Mouse (Mus musculus) MN1 (cell line): ENCODE measurements around the gene Vkorc1.
"Not testable (repeated sequence)": the region's sequence is repeated elsewhere in the genome, so short reads cannot be mapped to it uniquely, and the experiment has no call there.

ENCODE experiments used
- DNase-seq: peaks from one replicate; pipeline ENCODE4 v3.0.0-alpha.2; 2016; ENCODE audit warnings: low spot score

Gene Vkorc1

DNA sequence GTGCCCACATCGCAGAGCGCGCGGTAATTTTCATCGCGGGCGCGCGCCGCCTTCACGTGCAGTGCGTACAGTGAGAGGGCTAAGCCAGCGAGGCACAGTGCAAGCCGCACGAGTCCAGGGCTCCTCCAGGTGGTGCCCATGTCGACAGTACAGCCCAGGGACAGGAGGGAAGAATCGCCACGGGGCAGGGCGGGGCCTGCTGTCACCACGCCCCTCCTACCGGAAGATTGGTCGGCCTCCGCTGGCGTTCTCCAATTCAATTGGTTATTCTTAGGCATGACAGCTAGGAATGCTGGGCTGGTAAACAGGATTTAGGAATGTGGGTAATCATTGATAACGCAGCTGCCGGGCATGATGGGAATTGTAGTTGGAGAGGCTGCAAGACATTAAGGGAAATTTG is at the start of gene Vkorc1, which contains the start of gene Gm21974:
TSS of gene Vkorc1 (minus strand) at position 176 of the 400 bp plus-strand sequence.
TSS of gene Gm21974 (minus strand) at position 13 of the 400 bp plus-strand sequence.
- DNase-seq: peak; percentile 96

DNA sequence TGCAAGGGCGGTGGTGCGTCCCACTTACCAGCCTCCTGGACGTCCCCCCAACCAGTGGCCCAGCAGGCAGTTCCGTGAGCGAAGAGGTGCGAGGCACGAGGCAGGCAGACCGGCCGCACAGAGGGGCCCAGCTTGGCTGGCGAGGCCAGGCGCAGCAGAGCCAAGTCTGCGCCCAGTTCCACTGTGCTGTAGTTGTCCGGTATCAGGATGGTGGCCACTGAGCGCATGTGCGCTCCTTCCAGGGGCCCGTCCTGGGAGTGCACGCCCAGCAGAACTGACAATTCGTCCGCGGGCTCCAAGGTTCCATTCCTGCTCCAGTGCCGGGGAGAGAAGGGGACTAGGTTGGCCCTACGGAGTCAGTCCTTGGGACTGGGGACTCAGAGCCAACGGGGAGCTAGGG is 49.2 kb upstream of the Vkorc1 start:
- DNase-seq: no peak

DNA sequence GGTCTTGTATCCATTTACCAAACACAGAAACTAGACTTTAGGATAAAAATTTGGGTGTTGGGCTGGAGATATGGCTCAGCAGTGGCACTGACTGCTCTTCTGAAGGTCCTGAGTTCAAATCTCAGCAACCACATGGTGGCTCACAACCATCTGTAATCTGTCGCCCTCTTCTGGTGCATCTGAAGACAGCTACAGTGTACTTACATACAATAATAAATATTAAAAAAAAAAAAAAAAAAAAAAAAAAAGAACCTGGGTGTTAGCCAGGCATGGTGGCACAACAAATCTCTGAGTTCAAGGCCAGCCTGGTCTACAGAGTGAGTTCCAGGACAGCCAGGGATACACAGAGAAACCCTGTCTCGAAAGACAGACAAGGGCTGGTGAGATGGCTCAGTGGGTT is 46.7 kb upstream of the Vkorc1 start:
- DNase-seq: not testable (repeated sequence)

DNA sequence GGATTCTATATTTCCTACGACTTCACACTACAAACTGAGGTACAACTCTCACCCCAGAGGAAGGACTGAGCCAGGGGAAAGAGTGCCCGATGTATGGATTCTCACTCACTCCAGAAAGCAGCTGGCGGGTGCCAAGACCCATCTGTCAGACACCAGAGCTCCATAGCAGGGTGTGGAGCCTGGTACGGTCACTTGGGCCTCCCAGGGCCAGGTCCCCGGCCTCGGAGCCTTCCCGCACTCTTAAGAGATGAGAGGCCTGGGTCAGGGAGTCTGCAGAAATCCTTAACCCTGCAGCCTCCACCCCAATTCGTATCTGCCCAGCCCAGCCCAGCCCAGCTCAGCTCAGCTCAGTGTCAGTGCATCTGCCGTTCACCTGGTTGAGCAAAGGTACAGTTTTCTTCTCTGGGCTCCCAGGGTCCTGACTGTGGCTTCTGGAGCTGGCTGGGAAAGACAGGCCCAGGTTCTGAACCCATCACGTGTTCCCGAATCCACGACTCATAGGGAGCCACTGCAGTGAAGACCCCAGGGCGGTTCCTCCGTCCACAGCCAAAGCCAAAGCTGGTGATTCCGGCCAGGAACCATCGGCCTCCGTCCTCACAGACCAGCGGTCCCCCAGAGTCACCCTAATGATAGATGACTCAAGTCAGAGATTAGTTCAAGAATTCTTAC is 40.9 kb upstream of the Vkorc1 start:
- DNase-seq: no peak

DNA sequence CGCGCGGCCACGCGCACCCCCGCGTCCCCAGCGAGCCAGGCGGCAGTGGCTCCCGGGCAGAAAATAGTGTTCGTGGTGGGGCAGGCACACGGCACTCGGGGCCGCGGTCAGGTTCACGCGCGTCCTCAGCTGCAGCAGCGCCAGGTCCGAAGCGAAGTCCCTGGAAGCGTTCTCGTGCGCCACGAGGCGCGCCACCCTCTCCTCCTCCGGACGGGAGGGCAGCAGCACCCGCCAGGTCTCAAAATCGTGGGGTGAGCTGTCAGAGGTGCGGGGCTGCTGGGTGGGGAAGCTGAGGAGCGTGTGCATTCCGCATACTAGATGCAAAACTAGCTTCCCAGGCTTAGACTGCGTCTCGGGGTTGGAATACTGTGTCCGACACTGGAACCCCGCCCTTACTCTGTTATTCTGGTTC is 40.3 kb upstream of the Vkorc1 start:
- no peak for DNase-seq

DNA sequence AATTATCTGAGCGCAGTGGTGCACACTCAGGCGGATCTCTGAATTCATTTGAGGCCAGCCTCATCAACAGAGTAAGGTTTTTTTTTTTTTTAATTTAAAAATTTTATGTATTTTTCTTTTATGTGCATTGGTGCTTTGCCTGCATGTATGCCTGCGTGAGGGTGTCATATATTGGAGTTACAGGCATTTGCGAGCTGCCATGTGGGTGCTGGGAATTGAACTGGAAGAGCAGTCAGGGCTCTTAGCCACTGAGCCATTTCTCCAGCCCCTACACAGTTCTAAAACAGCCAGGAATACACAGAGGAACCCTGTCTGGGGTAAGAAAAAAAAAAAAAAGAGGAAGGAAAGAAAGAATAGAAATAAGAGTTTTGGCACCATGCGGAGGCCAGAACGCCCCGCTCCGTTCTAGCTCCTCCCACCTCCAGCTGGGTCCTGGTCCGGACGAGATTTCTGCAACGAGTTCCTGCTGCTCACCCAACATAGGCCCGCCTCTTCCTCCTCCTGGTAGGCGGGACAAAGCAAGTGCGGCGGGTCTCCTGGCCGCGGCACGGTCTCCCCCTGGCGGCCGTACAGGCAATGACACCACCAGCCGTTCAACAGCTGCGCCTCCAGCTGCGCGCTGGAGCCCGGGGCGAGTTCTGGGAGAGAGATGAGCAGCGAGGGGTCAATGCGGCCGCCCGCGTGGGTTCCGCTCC is 39.8 kb upstream of the Vkorc1 start:
- peak; percentile 97 for DNase-seq

DNA sequence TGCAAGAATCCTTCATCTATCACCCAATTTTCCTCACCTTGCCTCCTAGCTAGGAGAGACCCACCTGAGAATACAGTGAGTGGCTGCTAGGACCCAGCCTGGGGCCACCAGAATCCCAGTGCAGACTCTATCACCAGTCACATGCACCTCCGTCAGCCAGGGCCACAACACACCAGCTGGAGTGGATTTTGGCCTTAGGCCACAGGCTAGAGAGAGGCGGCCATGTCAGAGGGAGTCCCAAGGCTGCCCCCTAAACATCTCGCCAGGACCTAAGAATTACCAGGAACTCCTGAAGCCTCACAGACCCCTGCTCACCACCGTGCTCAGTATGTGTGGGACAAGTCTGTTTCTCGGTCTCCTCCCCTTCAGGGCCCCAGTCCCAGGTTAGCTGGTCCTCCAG is 38.7 kb upstream of the Vkorc1 start:
- DNase-seq: no peak

DNA sequence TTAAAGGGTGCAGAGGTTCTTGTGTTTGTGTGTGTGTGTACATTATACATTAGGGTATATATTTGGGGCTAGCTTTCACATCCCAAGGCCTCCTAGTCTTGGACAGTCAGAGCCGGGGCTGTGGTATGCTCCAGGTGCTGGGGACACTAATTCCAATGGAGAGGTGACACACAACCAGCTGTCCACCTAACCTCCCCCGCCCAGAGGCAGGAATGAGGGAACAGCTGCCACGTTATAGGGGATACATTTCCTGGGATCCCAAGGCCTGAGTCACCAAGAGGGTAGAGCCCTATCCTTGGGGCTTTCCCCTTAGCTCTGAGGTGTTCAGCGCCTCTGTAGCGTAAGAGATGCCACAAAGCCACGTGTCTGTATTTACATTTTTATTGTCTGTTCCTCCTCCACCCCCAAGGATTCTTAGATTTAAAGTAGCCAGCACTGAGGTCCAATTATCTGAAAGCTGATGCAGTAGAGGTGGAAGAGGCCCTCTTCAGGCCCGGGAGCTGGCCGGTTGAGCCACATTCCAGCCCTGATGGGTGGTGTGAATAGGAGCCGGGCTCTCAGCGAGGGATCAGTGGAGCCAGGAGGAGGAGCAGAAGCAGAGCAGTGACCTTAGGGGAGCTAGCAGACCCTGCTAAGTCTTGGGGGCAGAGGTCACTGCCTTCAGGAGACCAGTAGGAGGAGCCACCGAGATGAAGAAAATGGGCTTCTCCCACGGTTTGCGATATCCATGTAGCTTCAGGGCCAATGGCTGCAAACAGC is 37.0 kb upstream of the Vkorc1 start:
- DNase-seq: no peak

DNA sequence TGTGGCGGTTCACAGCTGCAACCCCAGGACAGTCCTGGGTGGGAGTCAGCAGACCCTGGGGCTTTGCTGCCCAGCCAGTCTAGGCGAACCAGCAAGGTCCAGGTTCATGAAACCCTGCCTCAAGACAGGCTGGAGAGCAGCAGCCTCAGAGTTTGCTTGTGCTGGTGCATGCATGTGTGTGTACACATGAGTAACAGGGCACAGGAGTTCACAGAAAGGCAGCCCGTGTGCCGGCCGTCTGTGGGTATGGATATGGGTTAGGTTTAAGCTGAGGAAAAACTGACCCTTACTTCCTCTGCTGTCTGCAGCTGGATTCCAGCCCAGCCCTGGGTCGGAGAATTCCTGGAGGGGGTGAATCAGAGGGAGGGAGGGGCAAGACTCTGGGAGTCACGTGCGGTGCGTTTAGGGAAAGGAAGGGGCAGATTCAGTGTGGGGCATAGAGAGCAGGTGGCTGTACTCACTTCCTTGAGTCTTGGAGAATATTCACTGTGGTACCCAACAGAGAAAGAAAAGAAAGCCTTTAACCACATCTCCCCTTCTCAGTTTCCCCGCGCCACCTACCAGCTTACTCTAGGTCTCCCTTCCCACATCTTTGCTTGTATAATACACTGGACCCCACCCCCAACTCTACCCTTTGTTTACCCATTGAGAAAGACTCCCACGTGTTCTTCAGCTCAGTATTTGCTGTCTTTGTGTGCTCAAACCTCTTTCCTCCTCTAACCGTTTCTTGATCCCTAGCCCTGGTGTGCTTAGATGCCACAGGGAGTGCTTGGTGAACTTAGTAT is 36.1 kb upstream of the Vkorc1 start:
- peak; percentile 46 for DNase-seq

DNA sequence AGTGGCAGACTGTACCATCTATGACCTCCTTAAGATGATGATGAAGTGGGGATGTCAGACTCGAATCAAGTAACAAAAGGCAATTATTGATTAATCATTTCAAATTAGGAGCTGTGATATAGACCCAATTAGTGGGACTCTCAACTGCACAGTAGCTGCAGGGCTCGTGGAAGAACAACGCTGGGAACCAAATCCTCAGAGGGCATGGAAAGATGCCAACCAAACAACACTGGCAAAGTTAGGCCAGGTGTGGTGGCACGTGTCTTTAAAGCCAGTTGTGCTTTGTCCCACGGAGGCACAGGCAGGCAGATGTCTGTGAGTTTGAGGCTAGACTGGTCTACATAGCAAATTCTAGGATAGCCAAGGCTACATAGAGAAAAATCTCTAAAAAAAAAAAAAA is 35.2 kb upstream of the Vkorc1 start:
- no peak for DNase-seq

DNA sequence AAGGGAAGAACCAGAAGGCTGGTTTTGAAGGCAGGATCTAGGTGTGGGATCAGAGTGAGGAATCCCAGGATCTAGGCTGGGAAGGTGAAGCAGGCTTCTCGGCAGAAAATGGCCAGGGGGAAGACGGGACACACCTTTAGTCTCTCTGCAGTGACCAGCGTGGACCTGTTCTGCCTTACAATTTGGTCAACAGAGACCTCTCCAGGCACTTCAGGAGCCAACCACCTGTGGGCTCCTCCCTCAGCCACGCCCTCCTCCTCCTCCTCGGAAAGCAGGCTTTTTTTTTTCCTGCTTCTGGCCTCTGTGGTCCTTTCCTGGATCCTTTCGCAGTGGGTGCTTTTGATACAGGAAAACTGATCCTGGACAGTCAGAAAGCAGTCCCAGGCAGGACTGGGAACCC is 34.5 kb upstream of the Vkorc1 start, which contains the start of gene Prss8:
TSS of gene Prss8 (minus strand) at position 182 of the 400 bp plus-strand sequence.
- DNase-seq: no peak

DNA sequence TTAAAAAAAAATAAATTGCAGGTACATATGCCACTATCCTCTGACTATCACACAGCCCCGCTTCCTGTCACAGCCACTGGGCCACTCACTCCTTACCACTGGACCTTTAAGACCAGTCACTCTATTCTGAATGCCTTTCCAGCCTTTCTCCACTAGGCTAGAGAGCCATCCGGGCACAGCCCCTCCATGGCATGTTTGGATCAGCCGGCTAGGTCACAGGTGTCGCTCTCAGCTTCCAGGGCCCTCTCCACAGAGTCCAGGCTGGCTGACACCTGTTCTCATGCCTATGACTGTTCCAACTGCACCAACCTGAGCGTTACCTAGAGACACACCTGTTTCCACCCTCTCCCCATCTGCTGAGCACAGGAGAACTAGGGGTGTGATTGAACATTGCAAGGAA is 33.2 kb upstream of the Vkorc1 start:
- DNase-seq: no peak

DNA sequence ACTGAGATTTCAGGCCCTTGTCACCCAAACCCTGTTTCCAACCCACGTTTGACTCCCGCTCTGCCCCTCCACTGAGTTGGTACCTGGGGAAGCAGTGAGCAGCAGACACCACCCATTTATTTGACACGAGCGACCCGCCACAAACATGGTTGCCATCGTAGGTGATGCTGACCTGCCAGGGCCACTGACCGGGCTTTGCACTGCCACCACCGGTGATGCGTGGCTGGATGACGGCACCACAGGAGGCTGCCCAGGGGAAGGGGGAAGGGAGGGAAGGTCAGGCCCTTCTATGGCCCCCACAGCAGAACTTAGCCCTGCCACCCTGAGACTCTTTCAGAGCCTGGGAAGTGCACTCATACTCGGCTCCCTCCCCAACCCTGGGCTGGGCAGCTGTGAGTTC is 32.3 kb upstream of the Vkorc1 start:
- no peak for DNase-seq

DNA sequence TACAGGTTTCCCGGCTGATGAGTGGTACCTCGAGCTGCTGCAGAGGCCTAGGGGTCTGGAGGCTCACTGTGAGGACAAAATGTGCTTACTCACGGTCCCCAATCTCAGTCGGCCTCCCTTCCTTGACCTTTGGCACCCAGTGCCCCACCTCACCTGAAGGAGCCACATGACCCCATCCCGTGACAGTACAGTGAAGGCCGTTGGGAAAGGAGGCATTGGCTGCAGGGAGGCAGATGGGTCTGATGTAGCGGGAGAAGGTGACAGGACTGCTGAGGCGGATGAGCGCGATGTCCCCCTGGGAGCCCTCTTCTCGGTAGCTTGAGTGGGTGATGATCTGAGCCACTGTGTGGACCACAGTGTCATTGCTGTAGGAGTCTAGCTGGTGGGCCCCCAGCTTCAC is 31.4 kb upstream of the Vkorc1 start:
- DNase-seq: no peak

DNA sequence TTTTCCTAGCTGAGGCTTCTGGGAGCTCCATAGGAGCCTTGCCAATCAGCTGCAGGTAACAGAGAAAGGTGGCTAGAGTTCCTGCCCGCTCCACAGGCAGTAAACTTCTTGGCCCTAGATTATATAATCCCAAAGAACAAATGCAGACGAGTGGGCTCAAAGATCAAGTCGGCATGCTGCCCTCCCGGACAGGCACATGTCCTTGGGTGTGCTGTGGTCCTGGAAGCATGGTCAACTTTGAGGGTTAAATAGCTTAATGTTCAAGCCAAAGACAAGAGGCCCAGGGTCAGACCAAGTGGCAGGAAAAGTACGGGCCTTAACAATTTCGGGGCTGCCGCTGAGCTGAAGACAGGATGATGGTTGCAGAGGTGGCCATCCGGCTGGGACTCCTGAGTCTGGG is 30.6 kb upstream of the Vkorc1 start:
- no peak for DNase-seq

DNA sequence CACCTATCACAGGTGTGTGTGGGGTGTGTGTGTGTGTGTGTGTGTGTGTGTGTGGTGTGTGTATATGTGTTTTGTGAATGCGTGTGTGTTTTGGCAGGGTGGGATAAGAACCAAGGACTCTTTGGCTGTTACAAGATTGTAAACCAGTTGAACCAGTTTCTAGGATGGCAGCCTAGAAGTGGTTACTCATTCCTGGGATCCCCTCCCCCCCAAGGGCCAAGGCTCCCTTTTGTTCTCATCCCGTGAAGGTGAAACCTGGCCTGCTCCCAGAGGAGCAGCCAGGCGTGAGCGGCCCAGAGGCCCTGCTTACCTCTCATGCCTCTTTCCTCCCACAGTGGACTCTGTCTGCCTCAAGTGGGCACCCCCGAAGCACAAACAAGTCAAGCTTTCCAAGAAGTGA is 29.8 kb upstream of the Vkorc1 start:
- DNase-seq: no peak

DNA sequence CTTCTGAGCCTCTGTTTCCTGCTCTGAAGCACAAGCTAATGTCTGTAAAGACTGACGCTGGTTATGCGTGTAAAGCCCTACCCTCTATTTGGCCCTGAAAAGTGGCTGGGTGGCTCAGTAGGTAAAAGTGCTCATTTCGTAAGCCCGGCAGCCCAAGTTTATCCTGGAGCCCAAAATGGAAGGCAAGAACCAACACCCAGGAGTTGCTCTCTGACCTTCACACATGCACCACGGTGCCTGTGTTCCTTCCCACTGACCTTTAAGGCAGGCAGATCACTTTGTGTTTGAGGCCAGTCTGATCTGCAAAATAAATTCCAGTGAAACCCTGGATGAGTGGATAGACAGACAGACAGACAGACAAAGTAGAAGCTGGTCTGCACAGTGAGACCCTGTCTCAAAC is 28.3 kb upstream of the Vkorc1 start:
- no peak for DNase-seq

DNA sequence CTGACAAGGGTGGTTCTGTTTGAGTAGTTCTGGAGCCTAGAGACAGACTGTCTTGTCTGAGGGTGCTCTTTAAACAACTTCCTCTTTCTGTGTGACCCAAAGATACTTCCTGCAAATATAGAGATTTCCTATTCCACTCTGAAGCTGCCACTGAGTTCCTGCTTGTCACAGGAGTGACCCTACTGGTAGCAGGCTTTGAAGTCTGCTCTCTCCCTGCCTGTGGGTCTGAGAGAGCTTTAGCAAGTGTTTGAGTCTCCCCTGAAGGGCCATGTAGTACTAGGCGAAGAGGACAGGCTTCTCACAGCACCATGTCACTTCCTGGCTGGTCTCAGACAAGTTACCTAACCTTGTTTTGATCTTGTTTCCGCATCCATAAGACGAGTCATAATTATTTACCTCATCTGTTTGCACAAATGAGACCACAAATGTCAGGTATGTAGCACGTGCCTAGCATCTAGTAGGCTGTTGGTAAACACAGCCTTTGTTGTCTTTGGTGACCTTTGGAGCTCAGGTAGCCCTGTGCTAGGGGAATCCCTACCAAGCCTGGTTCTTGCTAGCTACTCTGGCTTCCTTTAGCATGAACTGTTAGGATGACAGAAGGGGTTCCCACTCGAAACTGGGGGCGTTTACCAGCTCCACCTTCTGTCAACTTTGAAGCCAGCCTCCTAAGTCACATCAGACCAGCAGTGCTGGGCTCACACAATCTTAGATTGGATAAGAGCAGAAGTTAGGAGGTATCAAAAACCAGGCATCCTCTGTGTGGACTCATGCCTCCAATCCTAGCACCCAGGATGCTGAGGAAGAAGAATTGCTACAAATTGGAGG is 27.2 kb upstream of the Vkorc1 start:
- DNase-seq: no peak

DNA sequence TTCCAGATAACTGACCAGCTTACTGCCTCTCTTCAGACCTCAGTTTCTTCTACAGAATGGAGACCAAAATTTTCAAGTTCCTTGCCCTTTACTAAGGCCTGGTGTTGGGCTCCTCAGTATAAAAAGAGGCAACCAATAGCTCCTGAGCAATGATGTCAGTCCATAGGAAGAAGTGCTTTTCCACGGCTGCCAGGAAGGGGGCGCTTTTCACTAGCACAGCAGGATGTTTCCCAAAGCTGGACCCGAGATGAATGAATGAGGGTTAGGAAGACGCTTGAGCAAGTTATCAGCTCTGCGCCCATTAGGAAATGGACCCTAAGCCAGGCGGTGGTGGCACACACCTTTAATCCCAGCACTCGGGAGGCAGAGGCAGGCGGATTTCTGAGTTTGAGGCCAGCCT is 26.1 kb upstream of the Vkorc1 start:
- peak; percentile 33 for DNase-seq

DNA sequence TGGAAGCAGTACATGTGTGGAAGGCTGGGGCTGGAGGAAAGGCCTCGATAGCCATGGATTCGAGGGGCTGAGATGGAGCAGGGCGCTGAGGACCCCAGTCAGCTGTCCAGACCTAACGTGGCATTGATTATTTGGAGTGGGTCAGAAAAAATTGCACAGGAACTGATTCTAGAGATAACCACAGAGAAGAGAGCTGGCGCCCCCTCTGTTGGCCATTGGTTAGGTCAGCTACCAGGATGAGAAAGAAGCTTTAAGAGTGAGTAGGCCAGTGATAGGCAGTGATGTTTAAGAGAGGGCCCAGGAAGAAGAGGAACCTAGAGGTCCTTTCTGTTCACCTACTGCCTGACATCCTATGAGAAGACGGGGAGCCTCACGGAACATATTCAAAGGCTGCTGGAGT is 23.9 kb upstream of the Vkorc1 start:
- peak; percentile 30 for DNase-seq

DNA sequence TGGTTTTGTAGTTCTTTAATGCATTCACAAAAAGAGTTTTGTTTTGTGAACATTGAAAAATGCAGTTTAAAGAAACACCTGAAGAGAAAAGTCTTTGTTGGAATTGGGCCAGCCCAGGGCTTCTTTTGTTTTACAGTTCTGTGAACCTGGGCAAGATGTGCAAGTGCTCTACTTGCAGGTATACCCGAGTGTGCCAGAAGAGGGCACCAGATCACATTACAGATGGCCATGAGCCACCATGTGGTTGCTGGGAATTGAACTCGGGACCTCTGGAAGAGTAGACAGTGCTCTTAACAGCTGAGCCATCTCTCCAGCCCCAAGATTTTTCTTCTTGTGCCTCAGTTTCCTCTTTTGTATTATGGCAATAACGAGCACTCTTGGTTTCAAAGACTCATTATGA is 22.8 kb upstream of the Vkorc1 start:
- peak; percentile 41 for DNase-seq
